Mouse (Mus musculus): Measurements from ENCODE around the gene Dapk2. TPM values are rescaled to one million over a fixed set of nuclear protein-coding genes. Genes with fewer than 3 reads are reported as not detected.
A peak's percentile ranks its signal among the peaks of the same experiment; 100 is the strongest.

Dapk2 gene
- polyA plus RNA-seq, 1 experiment from 2014 or later: 1.4 TPM

DNA sequence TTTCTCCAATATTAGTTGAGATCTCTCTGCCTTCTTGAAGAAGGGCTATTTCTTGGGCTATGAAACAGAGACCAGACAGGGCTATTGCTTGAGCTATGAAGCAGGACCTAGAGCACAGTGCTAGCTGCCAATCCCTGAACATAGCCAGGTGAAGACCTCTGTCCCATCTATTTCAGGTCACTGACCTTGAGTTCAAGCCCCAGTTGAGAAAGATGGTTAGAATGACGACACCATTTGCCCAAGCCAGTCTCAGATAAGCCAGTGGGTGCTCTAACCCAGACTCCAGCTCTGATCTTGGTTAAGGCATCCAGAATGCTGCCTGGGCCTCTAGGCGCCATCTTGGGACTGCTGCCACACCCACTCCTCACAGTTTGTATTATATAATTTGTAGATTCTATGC is 135.3 kb downstream of the Dapk2 start:
- Histone ChIP-seq H3K9me3 (no peaks in the 10 kb centered on the region), H3K27me3 (replicated peaks) (no peaks in the 10 kb centered on the region), H3K4me3 (no peak overlapping the region), H3K9ac (no peak overlapping the region), H3K27ac (no peak overlapping the region), H3K36me3 (replicated peaks) (no peaks in the 10 kb centered on the region), H3K4me2 (no peak overlapping the region), H3K4me1 (peaks cover 6% of the 10 kb centered on the region)
- ATAC-seq (replicated peaks): no peak
- 93% methylated on average over 2 of the region's 2 CpGs for WGBS

DNA sequence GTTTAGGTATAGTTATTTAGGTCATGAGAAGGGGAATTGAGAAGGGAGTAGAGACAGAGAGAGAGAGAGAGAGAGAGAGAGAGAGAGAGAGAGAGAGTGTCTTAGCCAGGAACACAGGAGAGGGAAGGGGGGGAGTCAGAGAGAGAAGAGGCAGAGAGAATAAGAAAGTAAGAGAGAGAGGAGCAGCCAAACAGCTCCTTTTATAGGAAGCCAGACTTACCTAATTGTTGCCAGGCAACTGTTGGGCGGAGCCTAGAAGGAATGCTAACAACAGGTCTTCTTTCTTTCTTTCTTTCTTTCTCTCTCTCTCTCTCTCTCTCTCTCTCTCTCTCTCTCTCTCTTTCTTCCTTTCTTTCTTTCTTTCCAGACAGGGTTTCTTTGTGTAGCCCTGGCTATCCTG is 136.2 kb downstream of the Dapk2 start:
- H3K36me3 ChIP-seq (replicated peaks): no peaks in the 10 kb centered on the region
- H3K9ac ChIP-seq: no peak overlapping the region
- WGBS: 81% methylated on average over 1 of the region's 1 CpGs
- H3K4me1 ChIP-seq: peaks cover 6% of the 10 kb centered on the region
- ATAC-seq (replicated peaks): no peak
- no peaks in the 10 kb centered on the region for H3K9me3 ChIP-seq
- H3K27me3 ChIP-seq (replicated peaks): no peaks in the 10 kb centered on the region
- no peak overlapping the region for H3K4me2 ChIP-seq
- no peak overlapping the region for H3K4me3 ChIP-seq
- no peak overlapping the region for H3K27ac ChIP-seq

DNA sequence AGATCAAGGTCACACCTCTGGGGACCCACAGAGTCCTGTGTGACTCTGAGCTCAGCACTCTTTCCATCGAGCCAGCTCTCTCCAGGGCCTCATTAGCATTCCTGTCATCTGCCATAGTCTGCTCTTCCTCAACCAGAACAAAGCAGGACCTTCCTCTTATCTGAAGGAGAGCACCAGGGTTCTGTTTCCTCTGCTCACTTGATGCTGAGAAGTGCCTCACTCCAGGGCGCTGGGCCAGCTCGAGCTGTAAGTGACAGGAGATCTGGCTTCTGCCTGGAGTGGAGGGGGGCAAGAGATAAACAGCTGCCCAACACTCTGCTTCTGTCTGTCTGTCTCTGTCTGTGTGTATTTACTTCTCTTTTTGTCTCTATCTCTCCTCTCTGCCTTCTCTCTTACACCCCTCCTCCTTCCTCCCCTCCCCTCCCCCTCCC is 137.0 kb downstream of the Dapk2 start:
- Histone ChIP-seq H3K4me3 (no peak overlapping the region), H3K9me3 (no peaks in the 10 kb centered on the region), H3K4me1 (peaks cover 6% of the 10 kb centered on the region), H3K27ac (peak overlapping the region; percentile 48; the same call in 1 of the 2 replicates), H3K9ac (no peak overlapping the region), H3K4me2 (no peak overlapping the region), H3K27me3 (replicated peaks) (no peaks in the 10 kb centered on the region), H3K36me3 (replicated peaks) (no peaks in the 10 kb centered on the region)
- ATAC-seq (replicated peaks): 0 out of 2 replicates have a peak, but pooled peaks have one; percentile 37
- WGBS: 6% methylated on average over 3 of the region's 3 CpGs

DNA sequence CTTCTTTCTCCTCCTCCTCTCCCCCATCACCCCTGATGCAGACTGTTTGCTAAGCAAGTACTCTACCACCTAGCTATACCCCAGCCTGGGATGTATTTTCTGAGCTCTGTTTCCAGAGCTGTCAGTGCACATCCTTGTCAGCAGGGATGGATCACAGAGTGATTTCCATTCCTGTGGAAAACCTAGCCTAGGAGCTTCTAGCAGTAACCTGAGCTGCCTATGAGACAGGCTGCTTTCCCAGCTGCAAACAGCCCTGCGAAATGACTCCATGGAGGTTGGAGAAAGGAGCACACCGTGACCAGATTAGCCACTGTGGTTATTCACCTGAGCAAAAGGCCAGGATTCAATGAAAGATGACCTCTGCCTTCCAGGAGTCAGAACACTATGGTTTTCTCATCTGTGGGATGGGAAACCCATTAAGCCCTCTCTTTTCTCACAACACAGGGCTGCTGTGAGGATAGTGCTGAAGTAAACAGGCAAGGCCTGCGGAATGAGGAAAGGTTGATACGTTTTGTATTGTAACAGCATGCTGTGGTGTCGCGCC is 137.6 kb downstream of the Dapk2 start:
- Histone ChIP-seq H3K4me2 (no peak overlapping the region), H3K27ac (no peak overlapping the region; the same call in 1 of the 2 replicates), H3K4me1 (peaks cover 6% of the 10 kb centered on the region), H3K27me3 (replicated peaks) (no peaks in the 10 kb centered on the region), H3K9me3 (no peaks in the 10 kb centered on the region), H3K36me3 (replicated peaks) (no peaks in the 10 kb centered on the region), H3K9ac (no peak overlapping the region), H3K4me3 (no peak overlapping the region)
- WGBS: 76% methylated on average over 6 of the region's 6 CpGs
- ATAC-seq (replicated peaks): no peak

DNA sequence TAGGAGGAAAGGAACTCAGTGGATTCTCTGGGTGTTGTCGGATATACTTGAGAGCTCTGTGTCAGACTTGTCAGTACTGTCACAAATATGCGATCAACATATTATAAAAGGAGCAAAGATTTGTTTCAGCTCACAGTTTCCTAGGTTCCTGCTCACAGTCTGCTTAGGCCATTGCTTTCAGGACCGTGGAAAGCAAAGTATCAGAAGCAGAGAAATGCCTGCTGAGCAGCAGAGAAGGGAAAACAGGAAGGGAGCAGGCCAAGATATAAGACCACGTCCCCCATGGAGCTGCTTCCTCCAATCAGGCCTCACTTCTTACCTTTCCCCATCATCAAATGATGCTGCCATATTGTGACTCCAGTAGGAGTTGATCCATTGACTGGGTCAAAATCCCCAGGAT is 140.8 kb downstream of the Dapk2 start:
- H3K27ac ChIP-seq: no peak overlapping the region
- WGBS: 83% methylated on average over 4 of the region's 4 CpGs
- H3K4me3 ChIP-seq: no peak overlapping the region
- no peaks in the 10 kb centered on the region for H3K36me3 ChIP-seq (replicated peaks)
- no peak for ATAC-seq (replicated peaks)
- H3K9ac ChIP-seq: no peak overlapping the region
- no peaks in the 10 kb centered on the region for H3K27me3 ChIP-seq (replicated peaks)
- no peaks in the 10 kb centered on the region for H3K9me3 ChIP-seq
- H3K4me2 ChIP-seq: no peak overlapping the region
- peaks cover 6% of the 10 kb centered on the region for H3K4me1 ChIP-seq

DNA sequence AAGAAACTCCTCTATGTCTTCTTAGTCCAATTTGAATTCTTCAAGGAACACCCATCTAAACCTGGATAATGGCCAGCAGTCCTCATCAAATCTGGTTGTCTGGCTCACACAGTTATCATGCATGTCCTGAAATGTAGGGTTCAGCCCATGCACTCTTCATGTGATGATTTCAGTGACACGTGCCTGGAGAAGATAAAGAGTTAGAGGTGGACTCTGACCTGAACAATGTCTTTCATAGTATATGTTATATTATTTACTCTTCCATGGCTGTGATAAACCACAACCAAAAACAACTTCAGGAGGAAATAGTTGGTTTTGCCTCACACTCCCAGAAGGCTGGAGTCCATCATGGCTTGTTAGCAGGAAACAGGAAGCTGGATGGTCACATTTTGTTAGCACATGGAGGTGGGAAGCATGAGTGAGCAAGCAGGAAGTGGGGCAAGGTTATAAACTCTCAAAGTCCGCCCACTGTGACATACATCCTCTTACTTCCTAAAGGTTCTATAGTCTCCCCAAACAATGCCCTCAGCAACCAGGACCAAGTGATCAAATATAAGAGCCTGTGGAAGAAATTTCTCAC is 142.5 kb downstream of the Dapk2 start:
- H3K9me3 ChIP-seq: no peaks in the 10 kb centered on the region
- no peak overlapping the region for H3K9ac ChIP-seq
- no peaks in the 10 kb centered on the region for H3K27me3 ChIP-seq (replicated peaks)
- ATAC-seq (replicated peaks): no peak
- H3K27ac ChIP-seq: no peak overlapping the region
- H3K4me2 ChIP-seq: no peak overlapping the region
- H3K36me3 ChIP-seq (replicated peaks): no peaks in the 10 kb centered on the region
- no peak overlapping the region for H3K4me3 ChIP-seq
- 84% methylated on average over 2 of the region's 2 CpGs for WGBS
- peaks cover 12% of the 10 kb centered on the region for H3K4me1 ChIP-seq

DNA sequence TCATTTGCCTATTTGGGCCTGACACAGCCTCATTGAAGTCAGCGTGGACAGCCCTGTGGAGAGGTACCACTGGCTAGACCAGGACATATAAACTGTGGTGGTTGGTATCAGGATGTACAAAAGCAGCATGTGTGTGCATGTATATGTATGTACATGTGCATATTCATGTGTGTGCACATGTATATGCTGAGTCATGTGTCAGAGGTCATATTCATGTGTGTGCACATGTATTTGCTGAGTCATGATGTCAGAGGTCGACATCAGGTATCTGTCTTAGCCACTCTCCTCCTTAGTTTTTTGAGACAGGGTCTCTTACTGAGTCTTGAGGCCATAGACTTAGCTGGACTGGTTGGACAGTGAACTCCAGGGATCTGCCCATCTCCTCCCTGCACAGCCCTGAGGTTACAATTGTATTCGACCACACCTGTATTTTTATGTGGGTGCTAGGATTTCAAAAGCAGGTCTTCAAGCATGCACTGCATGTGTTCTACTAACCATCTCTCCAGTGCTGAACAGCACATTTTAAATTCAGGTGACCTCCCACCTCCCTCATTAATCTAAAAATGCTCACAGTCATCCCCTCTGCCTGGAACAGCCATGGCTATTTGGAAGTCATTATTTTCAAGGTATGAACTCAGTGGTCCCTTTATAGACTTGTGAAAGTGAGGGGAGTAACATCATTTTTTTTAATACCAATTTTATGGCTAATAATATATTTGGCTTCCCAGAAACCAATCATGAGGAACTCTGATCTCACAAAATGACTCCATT is 146.5 kb downstream of the Dapk2 start:
- 0 out of 2 replicates have a peak overlapping the region, but pooled peaks have one; percentile 43 for H3K4me2 ChIP-seq
- no peaks in the 10 kb centered on the region for H3K27me3 ChIP-seq (replicated peaks)
- no peak for ATAC-seq (replicated peaks)
- H3K4me1 ChIP-seq: peaks cover 15% of the 10 kb centered on the region
- no peak overlapping the region for H3K9ac ChIP-seq
- no peak overlapping the region; the same call in 1 of the 2 replicates for H3K4me3 ChIP-seq
- H3K27ac ChIP-seq: no peak overlapping the region
- H3K9me3 ChIP-seq: no peaks in the 10 kb centered on the region
- 88% methylated on average over 3 of the region's 3 CpGs for WGBS
- H3K36me3 ChIP-seq (replicated peaks): no peaks in the 10 kb centered on the region

DNA sequence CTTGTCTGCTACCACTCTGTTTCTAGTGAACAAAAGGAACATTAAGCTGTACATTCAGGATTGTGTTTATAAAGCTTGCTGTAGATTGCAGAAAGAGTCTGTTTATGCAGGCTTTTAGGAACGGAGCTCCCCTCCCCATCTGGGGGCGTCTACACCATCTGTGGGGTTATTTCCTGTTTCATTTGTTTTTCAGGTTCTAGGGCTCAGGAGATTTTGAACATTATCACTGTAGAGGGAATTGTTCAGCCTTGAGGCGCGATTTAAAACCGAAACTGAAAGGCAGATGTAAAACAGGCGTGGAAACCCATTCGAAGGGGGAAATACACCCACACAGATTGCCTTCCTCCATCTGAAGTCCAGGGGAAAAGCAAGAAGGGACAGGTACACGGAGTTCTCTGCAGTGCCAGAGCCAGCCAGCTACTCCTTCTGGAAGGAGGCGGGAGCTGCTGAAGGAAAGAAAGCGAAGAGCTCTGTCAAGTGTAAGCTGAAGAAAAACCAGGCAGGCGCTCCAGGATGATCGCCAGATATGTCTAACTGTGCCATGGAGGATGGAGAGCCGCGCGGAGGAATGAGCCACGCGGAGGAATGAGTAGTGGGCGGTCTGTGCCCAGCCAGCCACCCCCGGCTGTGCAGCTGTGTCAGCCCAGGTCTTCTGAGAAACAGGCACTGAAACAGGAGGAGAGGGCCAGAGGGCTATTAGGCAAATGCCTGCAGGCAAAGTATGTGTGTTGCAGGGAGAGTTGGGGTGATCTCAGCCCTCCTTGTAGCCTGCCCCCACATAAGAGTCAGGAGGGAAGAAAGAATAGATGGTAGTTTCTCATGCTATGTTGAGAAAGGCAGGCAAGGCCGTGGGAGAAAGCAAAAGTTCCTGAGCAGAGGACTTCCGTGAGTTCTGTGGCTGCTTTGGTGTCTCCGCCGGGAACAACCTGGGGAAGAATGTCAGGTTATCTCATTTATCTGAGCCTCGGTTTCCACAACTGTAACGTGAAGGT is 147.4 kb downstream of the Dapk2 start:
- Histone ChIP-seq H3K27ac (peak overlapping the region; percentile 67), H3K27me3 (replicated peaks) (no peaks in the 10 kb centered on the region), H3K4me3 (peak overlapping the region; percentile 14), H3K9me3 (no peaks in the 10 kb centered on the region), H3K4me1 (peaks cover 15% of the 10 kb centered on the region), H3K9ac (no peak overlapping the region), H3K36me3 (replicated peaks) (no peaks in the 10 kb centered on the region), H3K4me2 (peak overlapping the region; percentile 43)
- 43% methylated on average over 25 of the region's 25 CpGs for WGBS
- no peak for ATAC-seq (replicated peaks)

DNA sequence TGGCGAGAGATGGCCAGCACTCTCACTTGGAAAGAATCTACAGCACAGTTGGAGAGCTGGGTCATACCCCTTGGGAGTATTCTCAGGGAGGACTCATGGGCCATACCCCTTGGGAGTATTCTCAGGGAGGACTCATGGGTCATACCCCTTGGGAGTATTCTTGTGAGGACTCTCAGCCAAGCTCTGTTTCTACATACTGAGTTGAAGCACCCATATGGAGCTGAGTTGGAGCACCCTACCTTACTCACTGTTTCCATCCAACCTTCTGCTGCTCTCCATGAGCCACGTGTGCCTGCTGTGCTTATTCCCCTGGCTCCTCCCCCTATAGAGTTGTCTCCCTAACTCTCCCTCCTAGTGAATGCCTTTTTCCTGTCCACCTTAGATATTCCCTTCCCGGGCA is 148.4 kb downstream of the Dapk2 start:
- no peak for ATAC-seq (replicated peaks)
- H3K4me3 ChIP-seq: no peak overlapping the region
- H3K4me1 ChIP-seq: peaks cover 15% of the 10 kb centered on the region
- H3K36me3 ChIP-seq (replicated peaks): no peaks in the 10 kb centered on the region
- 73% methylated on average over 3 of the region's 3 CpGs for WGBS
- no peak overlapping the region for H3K27ac ChIP-seq
- H3K27me3 ChIP-seq (replicated peaks): no peaks in the 10 kb centered on the region
- no peak overlapping the region for H3K4me2 ChIP-seq
- H3K9ac ChIP-seq: no peak overlapping the region
- H3K9me3 ChIP-seq: no peaks in the 10 kb centered on the region

DNA sequence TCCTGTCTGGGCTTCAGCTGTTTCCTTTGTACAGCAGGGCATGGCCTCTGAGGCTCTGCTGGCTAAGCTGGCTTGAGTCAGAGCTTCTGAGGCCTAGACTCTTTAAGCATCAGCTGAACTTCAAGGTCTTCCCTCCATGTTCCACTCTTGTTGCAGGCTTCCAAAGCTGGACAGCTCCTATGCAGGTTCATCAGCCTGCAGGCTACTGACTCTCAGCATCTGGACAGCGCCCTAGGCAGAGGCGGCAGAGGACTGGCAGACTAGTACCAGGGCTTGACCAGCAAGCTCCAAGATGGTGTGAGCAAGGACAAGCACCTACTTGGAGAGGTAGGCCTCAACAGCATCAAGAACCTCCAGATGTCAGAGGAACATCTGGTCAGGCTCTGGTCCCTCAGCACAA is 149.3 kb downstream of the Dapk2 start:
- Histone ChIP-seq H3K4me2 (no peak overlapping the region), H3K27ac (no peak overlapping the region), H3K27me3 (replicated peaks) (no peaks in the 10 kb centered on the region), H3K4me1 (peaks cover 15% of the 10 kb centered on the region), H3K36me3 (replicated peaks) (no peaks in the 10 kb centered on the region), H3K9me3 (no peaks in the 10 kb centered on the region), H3K4me3 (no peak overlapping the region), H3K9ac (no peak overlapping the region)
- no peak for ATAC-seq (replicated peaks)
- WGBS: 55% methylated on average over 2 of the region's 2 CpGs

DNA sequence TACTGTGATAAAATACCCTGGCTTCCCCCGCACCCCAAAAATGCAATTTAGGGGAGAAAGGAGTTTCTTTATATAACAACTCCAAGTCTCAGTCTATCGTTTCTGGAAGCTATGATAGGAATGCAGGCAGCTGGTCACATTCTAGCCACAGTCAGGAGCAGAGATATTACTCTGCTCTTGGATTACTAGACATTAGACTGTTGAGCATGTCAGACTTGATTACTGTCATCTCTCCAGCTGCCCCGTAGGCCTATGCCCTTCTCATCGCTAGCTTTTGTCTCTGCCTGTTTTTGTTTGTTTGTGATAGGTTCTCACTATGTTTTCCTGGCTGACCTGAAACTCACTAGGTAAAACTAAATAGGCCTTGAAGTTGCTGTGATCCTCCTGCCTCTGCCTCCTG is 150.7 kb downstream of the Dapk2 start:
- no peak for ATAC-seq (replicated peaks)
- H3K4me1 ChIP-seq: peaks cover 15% of the 10 kb centered on the region
- no peak overlapping the region for H3K4me2 ChIP-seq
- H3K9ac ChIP-seq: no peak overlapping the region
- WGBS: 78% methylated on average over 4 of the region's 4 CpGs
- no peak overlapping the region for H3K27ac ChIP-seq
- H3K4me3 ChIP-seq: no peak overlapping the region
- no peaks in the 10 kb centered on the region for H3K9me3 ChIP-seq
- no peaks in the 10 kb centered on the region for H3K36me3 ChIP-seq (replicated peaks)
- no peaks in the 10 kb centered on the region for H3K27me3 ChIP-seq (replicated peaks)

DNA sequence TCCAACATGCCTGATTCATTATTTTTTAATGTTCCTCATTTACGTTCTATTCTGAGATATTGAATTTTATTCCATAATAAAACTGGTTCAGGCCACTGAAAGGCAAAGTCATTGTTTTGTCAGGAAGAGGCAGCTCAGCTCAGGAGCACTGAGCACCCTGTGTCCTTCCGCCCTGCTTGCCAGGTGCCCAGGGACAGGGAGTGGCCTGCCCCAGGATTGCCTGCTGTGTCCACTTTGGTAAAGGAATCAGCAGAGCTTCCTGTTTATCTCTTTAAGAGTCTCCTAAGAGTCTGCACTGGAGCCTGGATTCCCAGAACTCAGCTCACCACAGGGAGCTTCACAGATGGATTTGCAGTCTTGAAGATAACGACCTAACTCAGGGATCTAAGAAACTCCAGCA is 153.4 kb downstream of the Dapk2 start:
- 52% methylated on average over 3 of the region's 3 CpGs for WGBS
- H3K4me3 ChIP-seq: no peak overlapping the region
- no peak for ATAC-seq (replicated peaks)
- no peak overlapping the region for H3K9ac ChIP-seq
- H3K4me1 ChIP-seq: no peaks in the 10 kb centered on the region
- H3K27ac ChIP-seq: no peak overlapping the region
- no peak overlapping the region for H3K4me2 ChIP-seq
- no peaks in the 10 kb centered on the region for H3K36me3 ChIP-seq (replicated peaks)
- H3K27me3 ChIP-seq (replicated peaks): no peaks in the 10 kb centered on the region
- H3K9me3 ChIP-seq: no peaks in the 10 kb centered on the region
